Mouse (Mus musculus) gastrocnemius, postnatal 25 days (tissue): ENCODE measurements around the gene Rffl. TPM values are rescaled to one million over a fixed set of nuclear protein-coding genes. Genes with fewer than 3 reads are reported as not detected.

Source experiments
- DNase-seq: peaks from one replicate; pipeline ENCODE4 v3.0.0; 2022
- total RNA-seq, 2 experiments: library from RNA; stranded (reverse); gene quantifications; 1 replicate in 1 of 2; 2 replicates in 1 of 2; pipeline ENCODE4 v1.2.3; 2021

The Rffl gene
- total RNA-seq, 2 experiments from 2014 or later, result 6.0 to 6.3 TPM

DNA sequence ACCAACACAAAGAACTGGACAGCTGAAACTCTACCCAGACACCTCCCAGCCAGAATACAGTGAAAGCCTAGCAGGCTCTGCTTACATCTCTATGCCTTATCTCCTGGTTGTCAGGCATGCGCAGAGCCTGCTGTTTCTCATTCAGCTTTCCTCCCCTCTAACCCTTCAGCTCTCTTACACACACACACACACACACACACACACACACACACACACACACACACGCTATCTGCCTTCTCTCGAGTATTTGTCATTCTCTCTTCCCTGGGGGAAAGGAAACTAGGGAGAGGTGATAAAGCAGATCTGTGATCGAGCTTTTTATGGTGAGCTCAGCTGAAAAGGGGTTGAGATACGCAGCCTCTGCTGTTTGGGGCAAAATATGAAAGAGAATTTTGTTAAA lies 3.9 kb upstream of the Rffl start:
- no peak for DNase-seq

- DNase-seq, result peak; percentile 75
These were observed 608 bp downstream of the Rffl start for GRCm38 (mm10) chr11:82870173-82871030.

DNA sequence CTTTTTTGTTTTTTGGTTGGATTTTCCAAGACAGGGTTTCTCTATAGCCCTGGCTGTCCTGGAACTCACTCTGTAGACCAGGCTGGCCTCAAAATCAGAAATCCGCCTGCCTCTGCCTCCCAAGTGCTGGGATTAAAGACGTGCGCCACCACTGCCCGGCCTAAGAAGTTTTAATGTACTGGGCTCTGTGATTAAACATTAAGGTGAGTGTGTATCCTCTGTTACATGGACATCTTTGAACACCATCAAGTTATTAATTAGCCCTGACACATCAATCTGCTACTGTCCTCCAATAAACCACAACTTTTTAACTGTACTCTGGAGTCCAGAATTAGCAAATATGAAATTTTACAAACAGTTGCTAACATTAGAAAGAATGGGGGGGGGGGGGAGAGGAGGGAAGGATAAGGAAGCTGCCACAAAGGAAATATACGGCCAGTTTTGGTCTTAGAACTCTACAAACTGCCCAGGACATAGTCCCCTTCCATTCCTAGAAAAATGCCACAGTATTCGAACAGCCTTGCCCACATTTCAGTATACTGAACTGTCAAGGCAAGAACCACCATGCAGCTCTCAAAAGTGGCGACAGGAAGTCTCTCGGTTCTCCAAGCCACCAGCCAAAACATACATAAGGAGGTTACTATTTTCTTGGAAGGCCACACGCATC lies 1.4 kb downstream of the Rffl start:
- peak; percentile 11 for DNase-seq

- DNase-seq, result no peak
These were observed 3.1 kb downstream of the Rffl start for GRCm38 (mm10) chr11:82867956-82868355.

DNA sequence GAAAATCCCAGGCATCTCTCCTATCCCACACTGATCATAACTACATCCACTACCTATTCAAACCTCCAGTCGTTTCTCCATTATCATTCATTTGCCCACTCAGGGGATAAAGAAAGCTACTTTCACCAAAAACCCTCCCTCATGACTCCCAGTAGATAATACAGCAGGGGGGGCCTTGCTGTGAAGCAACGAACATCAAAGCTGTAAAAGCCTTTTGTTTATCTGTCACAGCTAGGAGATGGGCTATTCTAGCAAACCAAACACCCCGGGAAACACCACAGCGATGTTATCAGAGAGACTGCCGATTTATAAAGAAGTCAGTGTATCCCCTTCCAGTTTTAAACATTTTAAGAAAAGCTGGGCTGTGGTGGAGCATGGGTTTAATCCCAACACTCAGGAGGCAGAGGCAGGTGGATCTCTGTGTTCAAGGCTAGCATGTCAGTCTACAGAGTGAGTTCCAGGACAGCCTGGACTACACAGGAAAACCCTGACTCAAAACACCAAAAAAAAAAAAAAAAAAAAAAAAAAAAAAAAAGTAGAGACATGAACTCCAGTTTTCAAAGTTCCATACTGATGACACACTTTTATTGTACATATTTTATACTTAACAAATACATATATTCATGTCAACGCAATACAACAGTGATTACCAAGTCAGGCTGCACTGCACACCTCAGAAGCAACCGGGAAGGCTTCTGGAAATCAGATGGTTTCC lies 4.0 kb downstream of the Rffl start:
- no peak for DNase-seq

GRCm38 (mm10) chr11:82865957-82866356 lies 5.1 kb downstream of the Rffl start:
- DNase-seq, result no peak

GRCm38 (mm10) chr11:82863488-82863931 lies 7.5 kb downstream of the Rffl start:
- no peak for DNase-seq

DNA sequence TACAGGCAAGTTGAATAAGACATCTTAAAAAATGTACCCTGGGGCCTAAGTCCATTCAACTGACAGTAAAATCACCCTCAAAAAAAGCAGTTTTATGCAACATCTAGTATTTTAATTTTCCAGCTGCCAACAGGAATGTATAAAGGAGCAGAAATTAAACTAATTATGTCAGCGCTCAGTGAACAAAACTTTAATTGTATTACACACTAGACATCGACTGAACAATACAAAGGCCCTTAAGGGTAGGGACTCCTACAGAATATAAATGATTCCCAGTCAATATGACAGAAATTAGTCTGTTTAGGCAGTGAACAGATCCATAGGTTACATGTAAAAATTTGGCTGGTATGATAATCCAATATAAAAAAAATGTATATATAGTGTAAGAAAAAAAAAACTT lies 8.0 kb downstream of the Rffl start:
- no peak for DNase-seq

DNA sequence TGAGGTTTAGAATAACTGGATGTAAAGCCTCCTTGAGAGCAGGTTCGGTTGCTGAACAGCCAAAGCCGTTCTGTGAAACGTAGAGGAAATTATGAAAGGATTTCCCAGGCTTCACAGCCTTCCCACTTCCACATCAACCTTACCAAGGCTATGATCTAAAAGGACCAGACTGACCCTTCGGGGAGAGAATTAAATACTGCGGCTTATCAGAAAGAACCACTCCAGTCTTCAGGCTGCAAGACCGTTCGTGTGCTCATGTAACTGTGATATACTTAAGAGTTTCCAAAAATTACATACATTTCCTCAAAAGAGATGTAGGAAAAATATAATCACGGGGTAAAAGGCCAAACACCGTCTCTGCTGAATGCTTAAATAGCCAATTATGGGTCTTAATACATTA lies 8.4 kb downstream of the Rffl start:
- DNase-seq, result no peak

- DNase-seq, result no peak
These were observed 9.5 kb downstream of the Rffl start for GRCm38 (mm10) chr11:82861558-82861957.

GRCm38 (mm10) chr11:82860759-82861158 lies 10.3 kb downstream of the Rffl start:
- no peak for DNase-seq

- no peak for DNase-seq
These were observed 13.6 kb downstream of the Rffl start for GRCm38 (mm10) chr11:82857307-82857848.

DNA sequence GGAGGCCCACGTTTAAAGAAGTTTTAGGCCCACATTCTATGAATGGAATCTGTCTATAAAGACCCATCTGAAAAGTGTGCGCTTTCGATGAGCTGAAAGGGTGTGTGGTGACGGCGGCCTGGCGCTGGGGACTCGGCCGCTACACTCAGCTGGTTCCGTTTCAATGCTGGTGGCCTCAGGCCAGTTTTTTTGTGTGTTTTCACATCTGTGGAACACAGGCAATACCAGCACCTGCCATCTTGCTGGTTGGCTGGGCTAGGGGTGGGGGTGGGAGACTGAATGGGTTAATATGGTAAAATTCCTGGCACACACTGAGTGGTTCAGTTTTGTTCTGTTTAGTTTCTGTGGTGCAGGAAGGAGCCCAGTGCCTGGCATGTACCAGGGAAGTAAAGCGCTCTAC lies 15.0 kb downstream of the Rffl start:
- DNase-seq, result no peak

DNA sequence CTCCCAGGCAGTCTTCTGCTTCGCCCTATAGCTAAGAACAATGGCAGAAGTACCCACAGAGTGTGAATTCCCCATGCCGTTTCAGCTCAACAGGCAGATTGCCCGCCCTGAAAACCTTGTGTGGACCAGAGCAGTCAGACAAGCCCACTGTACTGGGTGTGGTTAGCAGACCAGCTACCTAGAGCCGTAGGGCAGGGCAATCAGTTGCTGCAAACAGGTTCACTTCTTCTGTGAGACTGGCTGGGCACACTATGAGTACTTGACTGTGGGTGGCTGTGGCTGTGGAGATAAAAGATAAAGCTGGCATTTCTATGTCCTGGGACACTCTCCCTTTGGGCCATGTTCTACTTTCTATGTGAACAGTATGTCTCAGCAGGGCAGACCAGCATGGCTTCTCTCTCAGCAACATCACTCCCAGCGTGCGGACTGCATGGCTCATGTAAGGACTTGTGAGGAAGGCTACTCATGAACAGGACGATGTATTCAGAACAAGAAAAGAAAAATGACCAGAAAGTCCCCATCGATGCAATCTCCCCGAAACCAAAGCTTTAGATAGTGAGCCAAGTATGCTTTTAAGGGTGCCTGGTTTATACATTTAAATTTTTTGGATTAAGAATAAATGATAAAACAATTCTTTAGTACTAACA lies 15.6 kb downstream of the Rffl start:
- no peak for DNase-seq

DNA sequence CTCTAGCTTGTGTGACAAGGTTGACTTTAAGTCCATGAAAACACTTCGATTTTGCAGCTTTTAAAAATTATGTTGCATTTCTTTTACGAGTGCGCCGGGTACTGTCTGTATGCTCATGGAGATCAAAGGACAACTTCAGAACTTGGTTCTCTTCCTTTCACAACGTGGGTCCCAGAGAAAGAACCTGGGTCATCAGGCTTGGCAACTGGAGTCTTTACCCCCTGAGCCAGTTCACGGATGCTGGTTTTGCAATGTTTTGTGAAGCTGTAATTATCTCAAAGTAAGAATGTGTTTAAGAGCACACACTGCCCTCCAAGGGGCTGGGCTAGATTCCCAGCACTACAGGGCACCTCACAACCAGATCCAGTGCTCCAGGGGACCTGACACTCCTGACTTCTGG lies 16.9 kb downstream of the Rffl start:
- DNase-seq, result no peak

- DNase-seq, result no peak
These were observed 18.1 kb downstream of the Rffl start for GRCm38 (mm10) chr11:82852958-82853357.

GRCm38 (mm10) chr11:82852540-82852939 lies 18.5 kb downstream of the Rffl start:
- DNase-seq, result no peak

- no peak for DNase-seq
These were observed 18.9 kb downstream of the Rffl start for GRCm38 (mm10) chr11:82852115-82852514.

DNA sequence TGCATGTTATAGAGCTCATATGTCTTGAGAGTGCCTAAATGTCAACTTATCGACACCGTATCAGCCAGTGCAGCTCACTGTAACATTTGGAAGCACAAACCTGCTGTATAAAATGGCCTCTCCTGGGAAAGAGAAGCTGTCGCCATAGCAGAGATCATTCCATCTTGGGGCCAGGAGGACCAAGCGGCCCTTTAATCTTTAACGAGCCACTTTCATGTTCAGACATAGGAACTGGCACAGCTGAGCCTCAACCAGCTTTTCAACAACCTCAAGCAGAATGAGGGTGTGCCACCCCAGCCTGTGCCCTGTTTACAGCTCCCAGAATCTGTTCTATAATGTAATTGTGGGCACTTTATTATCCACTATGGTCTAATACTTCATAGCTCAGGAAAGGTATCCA lies 20.8 kb downstream of the Rffl start:
- DNase-seq, result no peak

DNA sequence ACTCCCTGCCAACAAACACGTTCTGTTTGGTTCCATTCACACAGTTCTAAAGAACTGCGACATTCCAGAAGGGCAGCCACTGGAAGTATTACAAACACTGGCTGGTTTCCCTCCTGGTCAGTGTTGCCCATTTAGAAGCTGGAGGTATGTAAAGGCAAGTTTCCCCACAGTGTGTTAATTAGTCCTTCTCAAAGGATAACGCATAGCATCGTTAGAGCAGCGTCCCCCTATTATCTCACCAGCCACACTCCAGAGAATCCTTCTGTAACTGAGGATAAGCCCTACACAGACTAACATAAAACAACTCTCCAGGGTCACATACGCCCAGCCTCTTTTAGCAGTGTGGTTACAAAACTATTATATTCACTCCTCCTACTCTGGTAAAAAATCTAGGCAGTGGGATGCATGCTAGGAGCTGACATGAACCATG lies 23.4 kb downstream of the Rffl start:
- DNase-seq, result no peak

DNA sequence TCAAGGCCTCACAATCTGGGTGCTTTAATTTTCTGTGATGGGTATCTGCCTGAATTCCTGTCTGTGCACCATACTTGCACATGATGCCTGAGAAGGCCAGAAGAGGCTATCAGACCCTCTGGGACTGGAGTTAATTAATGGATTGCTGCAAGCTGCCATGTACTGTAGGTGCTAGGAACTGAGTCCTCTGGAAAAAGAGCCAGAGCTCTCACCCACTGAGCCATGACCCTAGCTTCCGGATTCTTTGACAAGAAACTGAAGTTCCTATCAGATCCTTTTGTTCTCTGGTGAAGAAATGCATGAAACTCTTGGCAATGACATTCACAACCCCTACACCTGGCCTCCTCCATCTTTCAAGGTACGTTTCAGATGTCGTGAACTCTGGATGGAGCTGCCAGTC lies 24.1 kb downstream of the Rffl start:
- no peak for DNase-seq

- no peak for DNase-seq
These were observed 25.0 kb downstream of the Rffl start for GRCm38 (mm10) chr11:82846079-82846436.
